Mouse (Mus musculus) limb, embryonic 14.5 days (tissue): ENCODE results near the gene Phlpp2. TPM values are rescaled to one million over a fixed set of nuclear protein-coding genes. Genes with fewer than 3 reads are reported as not detected.

Experiments
- ATAC-seq: fragments of 200-750 bp; cut with Nextera tagmentation; 2 replicates; pipeline ENCODE4 v1.8.0; 2017; ENCODE audit warnings: low read depth, moderate number of reproducible peaks, moderate TSS enrichment; ENCODE audit not compliant: low FRiP score
- DNase-seq: peaks from one replicate; pipeline ENCODE4 v3.0.0-alpha.2; 2015; ENCODE audit warnings: low spot score
- H3K27ac ChIP-seq: fragments of 300-500 bp; sonication (generic); replicated peaks from 2 replicates; pipeline ENCODE4 v1.5.1; 2014; ENCODE audit warnings: low read depth, mild to moderate bottlenecking, low read length, moderate library complexity, mixed read lengths
- H3K27me3 ChIP-seq: fragments of 300-500 bp; sonication (generic); 2 replicates; pipeline ENCODE4 v1.6.1; 2014; ENCODE audit warnings: low read length, mixed read lengths; ENCODE audit not compliant: control insufficient read depth, insufficient read depth
- H3K36me3 ChIP-seq: fragments of 300-500 bp; sonication (generic); 2 replicates; pipeline ENCODE4 v1.6.1; 2014; ENCODE audit warnings: mild to moderate bottlenecking, low read length, moderate library complexity, mixed read lengths; ENCODE audit not compliant: control insufficient read depth, insufficient read depth
- H3K4me1 ChIP-seq: fragments of 300-500 bp; sonication (generic); 2 replicates; pipeline ENCODE4 v1.6.1; 2014; ENCODE audit warnings: antibody characterized with exemption, low read length, mixed read lengths; ENCODE audit not compliant: control insufficient read depth, insufficient read depth
- H3K4me2 ChIP-seq: fragments of 300-500 bp; sonication (generic); replicated peaks from 2 replicates; pipeline ENCODE4 v1.6.1; 2014; ENCODE audit warnings: low read depth, mild to moderate bottlenecking, low read length, moderate library complexity; ENCODE audit not compliant: severe bottlenecking
- H3K4me3 ChIP-seq: fragments of 300-500 bp; sonication (generic); replicated peaks from 2 replicates; pipeline ENCODE4 v1.5.1; 2014; ENCODE audit warnings: low read length
- H3K9ac ChIP-seq: fragments of 300-500 bp; sonication (generic); 2 replicates; pipeline ENCODE4 v1.6.1; 2014; ENCODE audit warnings: mild to moderate bottlenecking, low read depth, low read length, moderate library complexity; ENCODE audit not compliant: severe bottlenecking
- H3K9me3 ChIP-seq: fragments of 300-500 bp; sonication (generic); 2 replicates; pipeline ENCODE4 v1.6.1; 2016; ENCODE audit warnings: low read length; ENCODE audit not compliant: control insufficient read depth
- POLR2A ChIP-seq: fragments of 200-500 bp; IDR thresholded peaks from 2 replicates; pipeline ENCODE4 v1.8.0; 2012; ENCODE audit warnings: inconsistent platforms, mild to moderate bottlenecking, moderate library complexity, borderline replicate concordance; ENCODE audit not compliant: insufficient read depth, insufficient read length; ENCODE audit errors: extremely low read depth
- WGBS: fragments of 180-500 bp; shearing (Covaris S2); extraction: QIAGEN DNeasy Blood & Tissue Kit; methylation state at CpG from one replicate; pipeline ENCODE4 v1.1.7; 2014; 5-methylcytosine and 5-hydroxymethylcytosine counted together
- polyA plus RNA-seq, 2 experiments: library from polyadenylated mRNA; depleted of rRNA in 1 of 2; stranded (reverse) in 1 of 2; unstranded in 1 of 2; fragments of >200 nt; fragmentation: Nextera tagmentation in 1 of 2; extraction: Ambion mirVana in 1 of 2; gene quantifications; 2 replicates each; pipeline versions ENCODE4 v1.2.1 to v1.2.3; 2012 to 2014

The Phlpp2 gene
- polyA plus RNA-seq (2012; rRNA removed) (12.0 and 13.8 TPM in 2 replicates), polyA plus RNA-seq (2014; fragmentation: Nextera tagmentation; extraction: Ambion mirVana) (3.3 and 4.1 TPM in 2 replicates)

DNA sequence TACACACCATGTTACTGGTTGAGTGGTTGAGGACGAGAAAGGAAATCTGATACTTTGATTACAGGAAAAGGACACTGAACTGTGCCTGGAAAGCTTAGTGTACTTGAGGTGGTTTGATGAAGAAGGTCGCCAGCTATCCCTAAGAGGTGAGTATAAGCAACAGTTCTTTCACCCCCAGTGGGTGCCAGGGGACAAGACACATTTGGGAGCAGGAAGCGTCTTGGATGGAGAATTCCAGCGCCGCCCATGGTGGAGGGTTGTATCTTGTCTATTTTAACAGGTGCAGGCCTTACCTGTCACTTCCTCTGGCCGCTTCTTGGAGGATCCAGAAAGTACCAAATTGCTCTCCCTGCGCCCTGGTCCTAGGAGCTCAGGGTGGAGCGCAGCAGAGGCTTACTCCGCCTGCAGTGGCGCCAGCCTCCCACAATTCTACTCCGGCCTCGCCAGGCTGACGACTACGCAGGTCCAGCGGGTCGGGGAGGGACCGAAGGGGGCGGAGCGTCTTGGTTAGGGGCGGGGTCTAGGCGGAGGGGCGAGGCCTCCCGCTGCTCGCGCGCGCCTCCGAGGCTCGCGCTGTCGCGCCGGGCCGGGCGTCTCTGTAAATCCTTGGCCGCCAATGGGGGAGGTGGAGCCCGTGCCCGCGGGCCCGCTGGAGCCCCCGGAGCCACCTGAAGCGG is at the start of gene Phlpp2:
Phlpp2 (plus strand) TSS at position 540 of the 677 bp plus-strand sequence.
- DNase-seq (peak; percentile 93), ATAC-seq (peak; percentile 97)
- Histone ChIP-seq H3K27ac (peak within 1 kb of the TSS; percentile 93), H3K27me3 (no peaks in the 10 kb centered on the region), H3K9me3 (no peaks in the 10 kb centered on the region), H3K4me2 (peak within 1 kb of the TSS; percentile 72), H3K36me3 (peaks cover 7% of the 10 kb centered on the region; the same call in 1 of the 2 replicates), H3K4me3 (peak within 1 kb of the TSS; percentile 97), H3K4me1 (peaks cover 7% of the 10 kb centered on the region; the same call in 1 of the 2 replicates), H3K9ac (peak within 1 kb of the TSS; percentile 96)
- TF ChIP-seq POLR2A: peak; percentile 69; the same call in 1 of the 2 replicates
- WGBS: under 1% methylated on average over 35 of the region's 42 CpGs

DNA sequence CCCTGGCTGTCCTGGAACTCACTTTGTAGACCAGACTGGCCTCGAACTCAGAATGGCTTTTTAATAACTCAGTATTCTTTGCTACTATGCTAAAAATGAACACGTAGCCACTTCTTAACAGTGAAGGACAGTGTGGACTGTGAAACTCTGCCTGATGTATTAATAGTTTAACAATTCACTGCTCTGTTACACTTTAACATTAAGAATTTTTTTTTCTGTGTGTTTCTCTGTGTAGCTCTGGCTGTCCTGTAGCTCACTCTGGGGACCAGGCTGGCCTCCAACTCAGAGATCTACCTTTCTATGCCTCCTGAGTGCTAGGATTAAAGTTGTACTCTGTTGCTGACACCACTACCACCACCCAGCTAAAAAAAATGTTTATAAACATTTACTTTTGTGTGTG is 44.8 kb upstream of the Phlpp2 start:
- Histone ChIP-seq H3K9ac (no peak overlapping the region), H3K36me3 (peaks cover 26% of the 10 kb centered on the region), H3K27me3 (no peaks in the 10 kb centered on the region), H3K4me1 (no peaks in the 10 kb centered on the region), H3K9me3 (no peaks in the 10 kb centered on the region), H3K4me3 (no peak overlapping the region), H3K4me2 (no peak overlapping the region), H3K27ac (no peak overlapping the region)
- 88% methylated on average over 2 of the region's 2 CpGs for WGBS
- ATAC-seq (no peak), DNase-seq (no peak)
- TF ChIP-seq POLR2A: no peak

DNA sequence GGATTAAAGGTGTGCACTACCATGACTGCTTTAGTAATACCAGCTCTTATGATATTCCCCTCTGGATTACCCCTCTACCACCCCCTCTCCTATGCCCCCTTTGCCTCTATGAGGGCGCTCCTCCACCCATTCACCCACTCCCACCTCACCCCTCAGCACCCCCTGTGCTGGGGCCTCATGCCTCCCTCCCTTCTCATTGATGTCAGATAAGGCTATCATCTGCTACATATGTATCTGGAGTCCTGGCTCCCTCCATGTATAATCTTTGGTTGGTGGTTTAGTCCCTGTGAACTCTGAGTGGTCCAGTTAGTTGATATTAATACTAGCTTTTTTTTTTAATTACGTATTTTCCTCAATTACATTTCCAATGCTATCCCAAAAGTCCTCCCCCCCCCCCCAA is 28.5 kb upstream of the Phlpp2 start:
- 100% methylated on average over 2 of the region's 2 CpGs for WGBS
- H3K27ac ChIP-seq: no peak overlapping the region
- H3K4me2 ChIP-seq: no peak overlapping the region
- ATAC-seq: no peak
- H3K9ac ChIP-seq: no peak overlapping the region
- DNase-seq: no peak
- no peak overlapping the region for H3K4me3 ChIP-seq
- no peaks in the 10 kb centered on the region for H3K4me1 ChIP-seq
- H3K36me3 ChIP-seq: peaks cover 61% of the 10 kb centered on the region
- H3K27me3 ChIP-seq: no peaks in the 10 kb centered on the region
- no peak for TF ChIP-seq POLR2A
- H3K9me3 ChIP-seq: no peaks in the 10 kb centered on the region

DNA sequence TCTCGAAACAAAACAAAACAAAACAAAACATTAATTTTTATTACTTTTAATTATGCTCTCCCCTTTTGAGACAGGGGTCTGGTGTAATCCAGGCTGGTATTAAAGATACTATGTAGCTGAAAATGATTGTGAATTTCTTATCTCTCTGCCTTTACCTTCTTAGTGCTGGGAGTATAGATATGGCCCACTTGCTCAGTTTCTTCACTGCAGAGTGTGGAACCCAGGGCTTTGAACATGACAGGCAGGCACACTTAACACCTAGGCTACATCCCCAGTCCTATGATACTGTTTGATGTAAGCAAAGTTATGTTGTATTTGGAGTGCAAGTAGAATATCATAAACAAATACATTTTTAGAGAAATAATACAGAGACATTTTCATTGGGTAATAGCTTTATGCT is 25.9 kb upstream of the Phlpp2 start:
- WGBS: 80% methylated on average over 1 of the region's 1 CpGs
- peaks cover 67% of the 10 kb centered on the region for H3K36me3 ChIP-seq
- no peak for ATAC-seq

DNA sequence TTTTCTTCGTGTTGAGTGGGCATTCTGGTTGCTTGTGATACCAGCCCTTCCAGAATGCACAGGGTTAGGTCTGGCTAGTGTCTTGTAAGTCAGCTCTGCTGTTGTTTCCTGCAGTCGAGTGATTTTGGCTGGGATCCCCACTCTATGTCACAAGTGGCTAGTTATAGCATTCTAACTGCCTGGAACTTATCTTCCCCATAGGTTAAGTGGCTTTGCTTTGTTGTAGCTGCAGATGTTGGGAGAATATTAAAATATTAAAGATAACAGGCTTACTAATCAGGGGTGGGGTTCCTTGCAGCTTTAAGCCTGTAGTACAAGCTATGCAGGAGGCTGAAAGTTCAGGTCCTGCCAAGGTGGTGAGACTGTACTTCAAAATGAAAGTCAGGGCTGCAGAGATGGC is 20.5 kb upstream of the Phlpp2 start:
- Histone ChIP-seq H3K4me2 (no peak overlapping the region), H3K4me3 (no peak overlapping the region), H3K36me3 (peaks cover 85% of the 10 kb centered on the region), H3K9ac (no peak overlapping the region), H3K9me3 (no peaks in the 10 kb centered on the region), H3K4me1 (no peaks in the 10 kb centered on the region), H3K27me3 (no peaks in the 10 kb centered on the region), H3K27ac (no peak overlapping the region)
- WGBS: 73% methylated on average over 2 of the region's 2 CpGs
- DNase-seq (no peak), ATAC-seq (no peak)
- no peak for TF ChIP-seq POLR2A

More for the DNA sequence above, 25.9 kb upstream of the Phlpp2 start:
- Histone ChIP-seq H3K9me3 (no peaks in the 10 kb centered on the region), H3K4me2 (no peak overlapping the region), H3K27me3 (no peaks in the 10 kb centered on the region), H3K4me1 (no peaks in the 10 kb centered on the region), H3K9ac (no peak overlapping the region), H3K27ac (no peak overlapping the region), H3K4me3 (no peak overlapping the region)
- DNase-seq: no peak
- TF ChIP-seq POLR2A: no peak

DNA sequence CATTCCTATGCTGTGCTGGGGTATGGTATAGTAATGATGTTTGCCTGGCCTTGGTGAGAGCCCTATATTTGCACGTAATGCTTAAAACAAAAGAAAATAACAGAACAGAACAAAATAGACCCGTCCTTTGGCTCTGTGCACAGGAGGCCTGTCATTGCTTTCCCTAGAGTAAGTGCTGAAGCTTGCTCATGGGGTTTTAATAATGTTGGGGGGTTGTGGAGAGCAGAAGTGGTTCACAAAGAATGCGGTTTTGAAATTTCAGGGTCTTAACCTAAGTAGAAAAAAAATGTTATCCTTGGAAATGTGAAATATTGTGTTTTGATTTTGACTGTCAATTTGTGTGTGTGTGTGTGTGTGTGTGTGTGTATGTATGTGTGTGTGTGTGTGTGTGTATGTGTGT is 19.4 kb upstream of the Phlpp2 start:
- ATAC-seq (no peak), DNase-seq (no peak)
- H3K4me2 ChIP-seq: no peak overlapping the region
- no peak overlapping the region for H3K27ac ChIP-seq
- H3K9me3 ChIP-seq: no peaks in the 10 kb centered on the region
- H3K36me3 ChIP-seq: peaks cover 83% of the 10 kb centered on the region
- H3K4me1 ChIP-seq: no peaks in the 10 kb centered on the region
- H3K9ac ChIP-seq: no peak overlapping the region
- no peak overlapping the region for H3K4me3 ChIP-seq
- TF ChIP-seq POLR2A: no peak
- 84% methylated on average over 3 of the region's 3 CpGs for WGBS
- no peaks in the 10 kb centered on the region for H3K27me3 ChIP-seq
